Mouse (Mus musculus) layer of hippocampus, adult 8-10 months (tissue): Measurements from ENCODE around the gene Map2k3. TPM values are rescaled to one million over a fixed set of nuclear protein-coding genes. Genes with fewer than 3 reads are reported as not detected.
"Not testable (repeated sequence)": the region's sequence is repeated elsewhere in the genome, so short reads cannot be mapped to it uniquely, and the experiment has no call there.

Source experiments
- DNase-seq, 2 experiments: peaks; one replicate each; pipeline ENCODE4 v3.0.0; 2022; ENCODE audit warnings: low spot score in 2 of 2
- total RNA-seq, 4 experiments: library from RNA; stranded (reverse); gene quantifications; 2 replicates each; pipeline ENCODE4 v1.2.4; 2022

Map2k3 gene
- 10 to 100 TPM; 12.8 to 19.8 (median 16.8) TPM for total RNA-seq

DNA sequence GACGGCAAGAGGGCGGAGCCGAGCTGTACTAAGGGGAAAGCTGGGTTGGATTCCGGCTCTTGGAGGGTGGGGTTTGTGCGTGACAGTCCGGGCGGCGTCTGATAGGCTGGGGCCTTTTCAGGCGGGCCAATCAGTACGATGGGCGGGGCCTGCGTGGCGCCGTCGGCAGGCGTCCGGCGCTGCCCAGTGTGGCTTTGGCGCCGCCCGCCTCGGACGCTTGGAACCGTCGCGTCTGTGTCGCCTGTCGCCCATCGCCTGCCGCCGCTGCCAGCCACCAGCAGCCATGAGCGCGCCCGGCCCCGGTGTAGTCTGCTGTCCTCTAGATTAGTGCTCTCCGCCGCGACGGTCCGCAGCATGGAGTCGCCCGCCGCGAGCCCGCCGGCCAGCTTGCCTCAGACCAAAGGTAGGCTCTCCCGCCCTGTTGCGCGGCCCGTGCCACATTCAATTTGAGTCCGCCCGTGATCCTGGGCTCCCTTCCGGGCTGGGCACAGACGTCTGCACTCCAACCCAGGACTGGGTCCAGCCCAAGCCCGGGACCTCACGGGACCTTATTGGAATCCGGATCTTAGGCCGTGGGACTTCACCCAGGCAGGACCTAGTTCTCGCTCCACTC is at the start of gene Map2k3:
TSS of gene Map2k3 (plus strand) at position 165 of the 613 bp plus-strand sequence.
- DNase-seq: peak; percentile 92 to 95

DNA sequence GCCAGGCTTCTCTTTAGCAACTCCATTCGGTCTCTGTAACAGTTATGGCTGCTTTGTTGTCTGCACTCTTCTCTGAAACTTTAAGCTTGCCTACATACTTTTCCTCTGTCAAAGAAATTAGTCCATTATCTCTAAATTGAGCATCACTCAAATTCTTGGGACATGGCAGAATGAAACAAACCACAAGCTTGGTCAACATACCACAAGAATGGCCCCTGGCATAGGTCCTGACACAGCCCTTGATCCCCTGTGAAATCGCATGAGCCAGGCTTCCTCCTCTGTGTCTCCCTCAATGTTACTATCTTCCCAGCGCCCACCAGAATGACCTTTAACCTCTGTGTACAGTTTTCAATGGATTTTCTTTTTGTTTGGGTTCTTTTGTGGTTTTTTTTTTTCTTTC is 49.4 kb upstream of the Map2k3 start:
- no peak for DNase-seq

DNA sequence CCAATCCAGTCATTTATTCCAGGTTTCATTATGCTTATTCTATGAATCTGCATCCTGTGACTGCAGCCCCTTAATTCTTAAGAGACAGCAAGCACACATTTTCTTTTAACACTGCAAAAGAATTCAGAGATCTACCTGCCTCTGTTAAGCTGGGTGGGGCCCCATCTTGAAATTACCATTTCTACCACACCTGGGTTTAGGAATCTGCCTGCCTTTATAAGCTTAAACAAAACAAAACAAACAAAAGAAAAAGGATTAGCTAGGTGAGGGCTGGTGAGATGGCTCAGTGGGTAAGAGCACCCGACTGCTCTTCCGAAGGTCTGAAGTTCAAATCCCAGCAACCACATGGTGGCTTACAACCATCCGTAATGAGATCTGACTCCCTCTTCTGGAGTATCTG is 44.8 kb upstream of the Map2k3 start:
- not testable (repeated sequence) for DNase-seq

DNA sequence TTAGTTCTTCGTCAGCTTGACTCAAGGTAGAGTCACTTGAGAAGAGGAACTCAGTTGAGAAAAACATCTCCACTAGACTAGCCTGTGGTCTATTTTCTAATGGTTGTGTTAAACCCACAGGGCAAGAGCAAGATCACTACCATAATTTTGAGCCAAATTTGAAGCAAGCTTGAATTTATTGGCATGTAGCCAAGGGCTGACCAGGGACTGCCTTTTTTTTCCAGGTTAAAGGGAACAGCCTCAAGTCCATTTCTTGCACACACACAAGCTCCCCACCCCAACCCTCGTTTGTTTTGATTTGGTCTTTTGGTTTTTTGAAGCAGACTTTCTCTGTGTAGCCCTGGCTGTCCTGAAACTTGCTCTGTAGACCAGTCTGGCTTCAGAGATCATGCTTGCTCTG is 42.0 kb upstream of the Map2k3 start:
- no peak for DNase-seq

DNA sequence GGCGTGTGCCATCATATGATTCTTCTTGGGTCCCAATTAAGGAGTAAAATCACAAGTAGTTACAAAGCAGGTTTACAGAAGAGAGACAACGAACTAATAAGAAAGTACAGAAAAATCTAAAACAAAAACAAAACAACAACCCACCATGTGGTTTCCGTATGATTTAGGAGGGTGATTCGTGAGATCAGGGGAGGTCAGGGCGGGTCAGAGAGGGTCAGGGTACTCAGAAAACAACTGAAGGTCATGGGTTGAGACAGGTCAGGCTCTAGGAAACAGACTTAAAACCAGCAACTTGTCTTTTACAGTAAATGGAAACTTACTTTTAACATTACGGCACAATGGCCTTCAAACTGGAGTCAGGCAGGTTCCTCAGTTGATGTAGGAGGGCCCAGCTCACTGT is 41.5 kb upstream of the Map2k3 start:
- DNase-seq: no peak

DNA sequence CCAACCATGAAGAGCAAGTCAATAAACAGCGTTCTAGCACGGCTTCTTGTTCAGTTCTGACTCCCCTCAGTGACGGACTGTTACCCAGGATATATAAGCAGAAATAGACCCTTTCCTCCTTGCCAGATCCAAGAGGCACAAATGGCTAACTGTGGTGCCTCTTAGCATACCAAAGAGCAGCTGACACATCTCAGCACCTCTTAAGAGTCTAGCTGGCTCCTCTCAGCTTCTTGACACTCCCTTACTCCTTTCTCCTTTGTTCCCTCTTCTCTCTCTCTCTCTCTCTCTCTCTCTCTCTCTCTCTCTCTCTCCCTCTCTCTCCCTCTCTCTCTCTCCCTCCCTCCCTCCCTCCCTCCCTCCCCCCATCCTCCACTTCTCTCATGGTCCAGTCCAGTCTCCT is 41.1 kb upstream of the Map2k3 start:
- no peak for DNase-seq

DNA sequence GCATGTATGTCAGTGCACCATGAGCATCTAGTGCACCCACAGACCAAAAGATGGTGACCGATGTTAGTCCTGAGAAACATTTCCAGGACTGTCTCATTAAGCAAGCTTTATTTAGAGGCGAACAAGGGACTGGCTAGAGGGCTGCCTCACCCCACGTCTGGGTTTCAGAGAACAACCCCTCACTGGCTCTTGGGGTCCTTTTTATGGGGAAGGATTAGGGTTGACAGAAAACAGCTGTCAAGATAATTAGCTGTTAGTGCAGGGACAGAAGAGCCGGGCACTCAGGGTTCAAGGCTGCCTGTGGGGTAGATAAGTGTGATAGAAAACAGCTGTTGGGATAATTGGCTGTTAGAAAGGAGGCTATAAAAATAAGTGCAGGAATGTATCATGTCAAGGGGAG is 35.9 kb upstream of the Map2k3 start:
- DNase-seq: no peak

DNA sequence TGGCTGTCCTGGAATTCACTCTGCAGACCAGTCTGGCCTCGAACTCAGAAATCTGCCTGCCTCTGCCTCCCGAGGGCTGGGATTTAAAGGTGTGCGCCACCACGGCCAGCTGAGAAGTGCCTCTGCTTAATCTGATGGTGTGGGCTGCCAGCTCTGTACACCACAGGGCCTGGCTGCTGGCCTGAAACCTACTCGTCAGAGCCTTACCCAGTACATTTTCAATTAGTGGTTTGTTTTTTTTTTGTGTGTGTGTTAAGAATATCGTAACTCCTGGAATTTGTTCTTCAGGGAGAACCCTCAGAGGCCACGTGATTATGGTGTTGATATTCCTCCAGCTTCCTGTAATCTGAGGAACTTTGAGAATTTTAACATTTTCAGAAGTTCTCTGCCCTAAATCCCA is 29.8 kb upstream of the Map2k3 start:
- no peak for DNase-seq

DNA sequence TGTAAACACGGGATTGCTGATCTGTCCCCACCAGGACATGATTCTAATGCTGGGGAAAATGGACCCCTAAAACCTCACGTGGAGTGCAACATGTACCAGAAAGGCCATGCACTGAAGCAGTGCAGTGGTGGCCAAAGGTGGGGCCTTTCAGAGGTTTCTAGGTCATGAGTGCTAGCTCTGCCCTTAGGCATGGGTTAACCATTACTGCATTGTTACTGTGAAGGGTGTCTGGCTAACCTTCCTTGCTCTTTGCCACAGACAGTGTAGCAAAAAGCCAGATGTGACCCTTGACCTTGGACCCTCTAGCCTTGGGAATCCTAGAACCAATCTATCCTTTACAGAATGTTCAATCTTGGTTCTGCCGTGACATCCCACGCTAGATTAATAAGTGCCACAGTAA is 29.3 kb upstream of the Map2k3 start:
- no peak for DNase-seq

DNA sequence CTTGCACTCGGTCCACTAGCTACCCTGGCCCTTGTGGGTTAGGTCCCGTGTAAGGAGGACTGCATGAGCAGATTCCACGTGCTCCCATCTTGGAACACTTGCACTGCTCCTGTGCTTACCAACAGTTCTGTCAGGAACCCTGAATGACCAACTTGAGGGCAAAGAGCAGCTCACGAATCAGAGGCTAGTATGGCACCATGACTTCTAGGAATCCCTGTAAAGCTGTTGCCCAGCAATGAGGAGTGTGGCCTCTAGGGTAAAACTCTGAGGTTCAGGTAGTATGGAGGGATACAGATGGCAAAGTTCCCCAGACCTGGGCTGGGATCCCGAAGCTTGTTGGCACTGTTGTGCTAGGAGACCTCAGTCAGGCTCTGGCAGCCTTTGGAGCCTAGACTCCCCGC is 28.2 kb upstream of the Map2k3 start:
- DNase-seq: no peak

DNA sequence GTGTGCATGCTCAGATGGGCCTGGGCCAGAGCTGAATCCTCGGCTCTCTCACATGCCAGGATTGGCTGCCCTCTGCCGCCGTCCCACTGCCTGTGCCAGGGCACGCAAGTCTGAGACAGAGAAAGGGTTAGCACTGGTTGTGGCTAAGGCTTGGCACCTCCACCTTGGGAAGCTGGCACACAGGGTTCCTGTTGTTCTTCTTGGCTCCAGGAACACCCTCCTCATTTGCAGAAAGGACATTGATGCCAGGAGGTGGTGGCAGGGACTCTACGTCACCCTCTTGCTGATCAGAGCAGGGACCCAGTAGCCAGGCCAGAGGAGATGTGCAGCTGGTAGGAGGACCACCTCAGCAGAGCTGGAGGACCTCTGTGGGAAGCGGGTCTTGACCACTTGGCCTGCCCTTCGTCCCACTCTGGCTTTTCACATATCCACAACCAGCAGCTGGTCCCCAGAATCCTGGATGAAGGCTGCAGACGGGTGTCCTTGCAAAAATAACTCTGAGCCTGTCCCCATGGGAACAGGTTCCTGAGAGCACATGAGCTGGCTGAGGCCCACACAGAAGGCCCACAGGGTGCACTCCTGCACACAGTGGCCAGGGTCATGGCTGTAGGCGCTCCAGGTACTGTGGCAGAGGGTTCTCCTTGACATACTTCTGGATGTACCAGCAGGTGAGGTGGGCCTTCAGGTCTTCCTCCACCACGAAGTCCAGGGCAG is 26.3 kb upstream of the Map2k3 start:
- DNase-seq: peak in 1 of 2 experiments; percentile 24

DNA sequence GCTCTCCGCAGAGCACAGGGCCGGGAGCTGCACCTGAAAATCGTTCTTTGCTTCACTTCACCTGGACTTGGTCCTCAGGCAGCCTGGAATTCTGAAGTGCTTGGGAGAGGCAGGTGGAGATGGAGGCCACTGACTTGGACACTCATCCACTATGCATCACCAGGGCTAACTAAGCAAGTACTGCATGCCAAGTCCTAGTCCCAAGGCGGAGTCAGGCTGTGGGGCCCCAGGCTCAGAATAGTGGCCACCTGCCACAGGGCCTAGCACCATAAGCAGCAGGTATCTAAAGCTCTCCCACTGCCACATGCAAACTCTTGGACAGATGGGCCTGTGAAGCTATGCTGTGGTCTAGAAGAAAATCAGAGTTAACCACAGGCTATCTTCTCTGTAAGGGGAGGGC is 25.4 kb upstream of the Map2k3 start:
- no peak for DNase-seq

DNA sequence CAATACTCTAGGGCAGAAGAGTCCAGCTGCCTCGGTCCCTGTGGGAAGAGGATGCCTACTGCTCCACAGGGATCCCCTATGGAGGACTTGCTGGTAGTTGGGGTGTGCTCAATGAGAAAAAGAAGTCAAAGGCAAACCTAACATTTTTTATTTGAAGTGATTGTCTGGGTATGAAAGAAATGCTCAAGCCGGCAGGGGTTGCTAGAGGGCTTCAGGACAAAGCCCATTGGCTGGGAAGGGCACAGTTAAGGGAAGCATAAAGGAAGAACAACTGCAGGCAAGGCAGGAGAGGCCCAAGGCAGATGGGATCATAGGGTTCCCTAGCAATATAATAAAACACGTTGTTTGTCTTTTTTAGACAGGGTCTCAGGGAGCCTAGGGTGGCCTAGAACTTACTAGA is 23.8 kb upstream of the Map2k3 start:
- DNase-seq: no peak

DNA sequence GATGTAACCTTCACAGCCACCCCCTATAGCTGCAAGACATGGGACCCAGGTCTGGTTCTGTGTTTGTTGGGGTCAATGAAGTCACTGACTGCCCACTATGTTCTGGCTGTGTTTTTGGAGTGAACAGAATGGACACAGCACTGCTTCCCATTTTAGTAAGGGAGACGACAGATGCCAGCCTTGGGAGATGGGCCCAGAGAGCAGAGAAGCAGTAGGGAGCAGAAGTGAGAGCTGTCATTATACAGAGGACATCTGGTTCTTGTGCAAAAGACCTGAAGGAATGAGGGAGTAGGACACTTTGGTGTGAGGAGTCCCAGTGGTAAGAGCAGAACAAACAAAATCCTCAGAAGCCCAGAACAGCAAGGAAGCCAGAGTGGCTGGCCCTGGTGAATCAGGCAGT is 22.2 kb upstream of the Map2k3 start:
- DNase-seq: no peak

DNA sequence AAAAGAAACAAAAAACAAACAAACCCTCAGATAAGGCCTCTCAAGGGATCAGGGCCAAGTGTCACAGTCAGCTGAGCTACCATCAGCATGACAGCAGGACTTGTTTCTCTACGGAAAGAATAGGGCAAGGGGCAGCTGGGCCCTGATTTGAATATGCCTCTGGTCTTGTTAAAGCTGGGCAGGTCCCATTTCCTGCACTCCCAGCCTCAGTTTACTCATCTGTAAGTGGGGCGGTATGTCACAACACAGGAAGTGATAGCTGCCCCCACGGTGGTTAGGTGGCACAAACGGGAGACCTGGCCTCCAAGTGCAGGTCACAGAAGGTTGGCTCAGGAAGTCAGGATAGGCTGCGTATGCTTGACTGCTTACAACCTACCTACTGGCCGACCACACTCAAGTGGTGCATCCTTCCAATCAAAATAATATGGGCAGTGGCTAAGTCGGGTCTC is 19.3 kb upstream of the Map2k3 start:
- no peak for DNase-seq

DNA sequence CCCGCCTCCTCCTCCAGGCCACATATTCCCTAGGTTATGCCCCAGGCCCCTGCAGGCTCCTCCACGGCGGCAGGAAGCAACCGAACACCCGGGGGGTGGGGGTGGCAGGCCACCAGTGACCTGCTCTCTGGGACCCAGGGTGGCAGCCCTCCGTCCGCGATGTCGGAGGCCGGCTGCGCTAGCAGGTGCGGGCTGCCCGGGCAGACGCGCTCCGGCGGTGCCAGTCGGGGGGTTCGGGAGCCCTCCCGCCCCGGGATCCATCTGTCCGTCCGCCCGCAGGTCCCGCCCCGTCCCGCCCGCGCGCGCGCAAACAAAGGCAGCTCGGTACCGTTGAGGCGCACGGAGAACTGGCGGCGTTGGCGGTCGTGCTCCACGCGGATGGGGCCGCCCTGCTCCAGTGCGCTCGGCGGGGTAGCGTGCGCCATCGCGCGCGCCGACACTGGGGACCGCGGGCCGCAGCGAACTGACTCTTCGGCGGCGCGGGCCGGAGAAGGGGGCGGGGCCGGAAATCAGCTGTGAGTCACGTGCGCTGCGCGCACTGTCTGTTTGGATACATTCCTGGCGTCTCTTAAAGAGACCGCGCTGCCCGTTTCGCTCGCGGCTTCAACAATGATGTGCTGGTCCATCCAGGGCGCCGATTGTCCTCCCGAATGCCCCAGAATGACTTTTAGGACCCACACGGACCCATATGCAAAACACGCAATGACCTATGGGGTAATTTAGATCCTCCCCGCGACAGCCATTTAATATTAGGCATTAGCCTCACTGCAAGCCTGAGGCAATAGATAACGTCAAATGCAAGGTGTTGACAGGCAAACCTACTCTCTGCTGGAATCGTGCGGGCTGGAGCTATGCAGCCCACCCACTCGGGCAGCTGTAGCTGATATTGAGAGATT is 18.3 kb upstream of the Map2k3 start:
- peak; percentile 85 to 89 for DNase-seq

DNA sequence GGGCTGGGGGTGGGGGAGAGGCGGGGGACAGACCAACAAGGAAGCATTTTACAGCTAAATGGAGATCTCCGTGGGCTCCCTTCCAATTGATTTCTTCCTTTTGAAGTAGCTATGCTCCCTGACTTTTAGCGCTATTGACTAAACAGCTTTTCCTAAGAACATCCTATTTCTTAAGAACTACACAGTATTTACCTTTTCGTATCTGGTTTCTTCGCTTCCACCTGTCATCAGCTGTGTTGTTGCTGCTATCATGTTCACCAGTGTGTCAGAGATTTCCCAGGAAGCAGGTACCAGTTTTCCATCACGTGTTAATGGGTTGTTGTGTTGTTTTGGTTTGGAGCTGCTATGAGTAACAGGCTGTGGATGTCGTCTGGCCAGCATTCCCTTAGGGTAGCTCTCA is 17.3 kb upstream of the Map2k3 start, which contains the start of gene Natd1:
TSS of gene Natd1 (minus strand) at position 260 of the 400 bp plus-strand sequence.
- DNase-seq: no peak

DNA sequence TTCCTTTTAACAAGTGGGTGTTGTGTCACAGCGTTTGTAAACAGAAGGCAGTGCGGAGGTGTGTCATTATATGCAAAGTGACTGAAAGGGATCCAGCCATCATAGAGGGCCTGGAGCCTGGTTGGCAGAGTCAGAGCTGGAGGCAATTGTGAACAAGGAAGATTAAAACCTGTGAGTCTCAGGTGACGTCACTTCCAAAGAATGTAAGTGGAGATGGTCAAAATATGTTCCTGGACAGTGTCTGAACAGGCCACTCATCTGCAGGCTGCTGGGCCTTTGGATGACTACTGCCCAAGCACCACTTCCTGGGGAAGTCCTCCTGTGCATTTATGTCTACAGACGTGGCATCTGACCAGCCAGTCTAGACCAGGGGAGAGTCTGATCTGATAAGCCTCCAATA is 16.6 kb upstream of the Map2k3 start:
- no peak for DNase-seq

DNA sequence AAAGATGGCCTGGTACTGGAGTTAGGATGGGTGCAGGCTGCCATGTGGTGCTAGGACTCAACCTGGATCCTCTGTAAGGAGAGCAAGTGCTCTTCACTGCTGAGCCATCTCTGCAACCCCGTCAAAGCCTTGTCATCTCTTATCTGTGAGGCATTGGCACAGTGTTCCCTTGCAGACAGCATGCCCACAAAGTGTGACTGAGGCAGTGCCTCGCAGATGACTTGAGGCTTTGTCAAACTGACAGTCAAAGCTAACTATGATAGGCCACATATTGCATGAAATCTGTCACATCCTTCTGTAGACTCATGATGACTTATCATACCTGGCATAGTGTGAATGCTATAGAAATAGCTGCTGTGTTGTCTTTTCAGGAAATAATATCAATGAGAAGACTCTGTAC is 11.8 kb upstream of the Map2k3 start:
- DNase-seq: no peak

DNA sequence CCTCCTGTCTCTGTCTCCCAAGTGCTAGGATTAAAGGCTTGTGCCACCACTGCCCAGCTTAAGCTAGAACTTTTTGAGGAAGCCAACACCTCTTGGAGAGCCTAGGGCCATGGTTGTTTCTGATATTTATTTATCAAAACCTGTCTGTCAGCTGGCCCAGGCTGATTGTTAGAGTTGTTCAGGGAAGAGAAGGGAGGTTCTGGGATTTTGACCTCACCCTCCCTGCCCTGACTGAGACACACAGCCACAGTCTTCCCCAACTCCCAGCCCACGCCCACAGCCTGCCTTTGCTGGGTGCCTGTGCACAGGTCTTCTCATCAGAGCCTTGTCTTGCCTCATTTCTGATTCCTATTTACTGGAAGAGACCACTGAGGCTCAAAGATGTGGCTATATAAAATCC is 9.6 kb upstream of the Map2k3 start:
- DNase-seq: no peak

DNA sequence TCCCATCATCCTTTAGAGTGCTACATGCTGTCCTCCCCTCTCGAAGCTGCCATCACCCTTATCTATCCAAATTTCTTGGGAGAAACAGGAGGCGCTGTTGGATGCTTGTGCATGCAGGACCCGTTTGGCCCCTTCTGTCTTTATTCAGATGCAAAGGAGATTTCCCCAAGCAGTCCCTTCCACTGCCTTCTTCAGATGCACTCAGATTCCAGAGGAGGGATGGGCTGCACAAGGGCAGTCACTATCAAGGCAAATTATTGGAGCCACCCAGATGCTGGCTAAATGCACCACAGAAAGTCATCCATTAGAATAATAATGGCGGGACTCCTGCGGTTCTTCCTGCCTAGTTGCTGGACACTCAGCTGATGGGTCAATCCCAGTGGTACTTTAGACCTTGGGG is 8.9 kb upstream of the Map2k3 start:
- no peak for DNase-seq

DNA sequence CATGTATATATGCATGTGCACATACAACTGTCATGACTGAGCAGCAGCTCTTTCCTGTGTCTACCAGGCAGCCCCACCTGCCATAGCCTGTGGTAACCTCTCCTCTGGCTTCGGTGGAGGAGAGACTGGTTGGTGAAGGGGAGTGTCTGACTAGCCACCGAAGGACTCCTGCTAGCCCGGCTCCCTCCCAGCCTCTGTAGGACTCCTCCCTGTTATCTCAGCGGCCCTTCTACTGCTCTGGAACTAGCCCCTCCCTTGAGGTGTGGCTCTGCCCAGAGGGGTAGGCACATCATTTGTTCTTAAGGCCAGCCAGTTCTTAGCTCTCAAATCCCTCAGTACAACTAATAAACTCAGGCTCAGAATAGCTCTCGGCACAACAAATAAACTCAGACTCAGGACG is 7.3 kb upstream of the Map2k3 start:
- DNase-seq: no peak
